Mouse (Mus musculus) midbrain, embryonic 14.5 days (tissue): ENCODE data around the gene Aloxe3. TPM values are rescaled to one million over a fixed set of nuclear protein-coding genes. Genes with fewer than 3 reads are reported as not detected.
A peak's percentile ranks its signal among the peaks of the same experiment; 100 is the strongest.
"Not testable (repeated sequence)": the region's sequence is repeated elsewhere in the genome, so short reads cannot be mapped to it uniquely, and the experiment has no call there.

Experiments
- ATAC-seq: fragments of 200-750 bp; cut with Nextera tagmentation; 2 replicates; pipeline ENCODE4 v1.8.0; 2017; ENCODE audit warnings: moderate number of reproducible peaks, moderate library complexity; ENCODE audit not compliant: low FRiP score, low TSS enrichment
- DNase-seq: peaks from one replicate; pipeline ENCODE4 v3.0.0-alpha.2; 2015
- H3K27ac ChIP-seq: fragments of 300-500 bp; sonication (generic); replicated peaks from 2 replicates; pipeline ENCODE4 v1.5.1; 2014; ENCODE audit warnings: mild to moderate bottlenecking, low read depth, low read length, moderate library complexity
- H3K27me3 ChIP-seq: fragments of 300-500 bp; sonication (generic); 2 replicates; pipeline ENCODE4 v1.6.1; 2014; ENCODE audit warnings: low read length, control low read depth, mixed read lengths; ENCODE audit not compliant: control insufficient read depth, insufficient read depth
- H3K36me3 ChIP-seq: fragments of 300-500 bp; sonication (generic); 2 replicates; pipeline ENCODE4 v1.6.1; 2014; ENCODE audit warnings: low read length, control low read depth; ENCODE audit not compliant: control insufficient read depth, insufficient read depth
- H3K4me1 ChIP-seq: fragments of 300-500 bp; sonication (generic); 2 replicates; pipeline ENCODE4 v1.6.1; 2014; ENCODE audit warnings: mild to moderate bottlenecking, antibody characterized with exemption, low read length, control low read depth; ENCODE audit not compliant: control insufficient read depth, insufficient read depth
- H3K4me2 ChIP-seq: fragments of 300-500 bp; sonication (generic); 2 replicates; pipeline ENCODE4 v1.6.1; 2014; ENCODE audit warnings: mild to moderate bottlenecking, low read length, moderate library complexity
- H3K4me3 ChIP-seq: fragments of 300-500 bp; sonication (generic); replicated peaks from 2 replicates; pipeline ENCODE4 v1.5.1; 2014; ENCODE audit warnings: low read depth, low read length
- H3K9ac ChIP-seq: fragments of 300-500 bp; sonication (generic); replicated peaks from 2 replicates; pipeline ENCODE4 v1.6.1; 2014; ENCODE audit warnings: mild to moderate bottlenecking, low read length, moderate library complexity
- H3K9me3 ChIP-seq: fragments of 300-500 bp; sonication (generic); 2 replicates; pipeline ENCODE4 v1.6.1; 2016; ENCODE audit warnings: low read length, control low read depth, mixed read lengths; ENCODE audit not compliant: control insufficient read depth
- WGBS: fragments of 180-500 bp; shearing (Covaris S2); extraction: QIAGEN DNeasy Blood & Tissue Kit; methylation state at CpG from one replicate; pipeline ENCODE4 v1.1.7; 2014; 5-methylcytosine and 5-hydroxymethylcytosine counted together
- polyA plus RNA-seq: library from polyadenylated mRNA; unstranded; fragments of >200 nt; fragmentation: Nextera tagmentation; extraction: Ambion mirVana; gene quantifications from 2 replicates; pipeline ENCODE4 v1.2.1, GENCODE M21; 2014

Aloxe3 gene
- polyA plus RNA-seq, 1 experiment from 2014 or later: 3.2 TPM

DNA sequence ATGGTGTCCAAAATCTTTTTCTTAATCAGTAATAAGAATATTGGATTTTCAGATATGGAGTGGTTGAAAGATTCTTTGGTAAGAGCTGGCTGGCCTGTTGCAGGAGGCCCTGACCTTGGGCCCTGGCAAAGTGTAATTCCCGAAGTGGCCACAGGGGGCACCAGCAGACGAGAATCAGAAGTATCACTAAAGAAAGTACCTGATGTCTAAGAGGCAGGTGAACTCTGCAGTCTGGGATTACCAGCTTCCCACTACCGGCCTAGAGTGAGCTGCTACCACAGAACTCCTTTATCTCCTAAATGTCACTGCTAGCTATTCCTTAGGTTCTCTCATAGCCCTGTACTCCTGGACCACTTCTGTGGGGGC lies 33.3 kb upstream of the Aloxe3 start:
- peaks cover 18% of the 10 kb centered on the region for H3K36me3 ChIP-seq
- 4% methylated on average over 3 of the region's 3 CpGs for WGBS
- no peak overlapping the region for H3K4me2 ChIP-seq
- DNase-seq: peak; percentile 86
- H3K4me3 ChIP-seq: no peak overlapping the region
- ATAC-seq: no peak
- H3K9ac ChIP-seq: no peak overlapping the region
- no peaks in the 10 kb centered on the region for H3K27me3 ChIP-seq
- no peaks in the 10 kb centered on the region for H3K9me3 ChIP-seq
- H3K27ac ChIP-seq: no peak overlapping the region
- peaks cover 37% of the 10 kb centered on the region for H3K4me1 ChIP-seq

DNA sequence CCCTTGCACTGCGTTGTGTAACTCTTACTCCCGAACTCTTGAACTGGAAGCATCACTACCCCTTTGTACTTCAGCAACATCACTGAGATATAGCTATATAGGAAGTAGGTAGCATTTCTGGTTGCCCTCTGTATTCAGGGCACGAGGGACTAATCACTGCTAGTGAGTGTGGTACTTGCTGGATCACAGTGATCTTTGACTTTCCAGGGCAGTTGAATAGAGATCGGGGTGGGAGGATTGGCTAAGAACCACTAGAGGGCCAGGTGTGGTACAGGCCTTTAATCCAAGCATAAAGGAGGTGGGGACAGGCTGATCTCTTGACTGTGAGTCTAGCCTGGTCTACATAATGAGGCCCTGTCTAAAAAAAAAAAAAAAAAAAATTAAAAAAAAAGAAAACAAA lies 32.8 kb upstream of the Aloxe3 start:
- no peak overlapping the region for H3K4me3 ChIP-seq
- H3K9me3 ChIP-seq: no peaks in the 10 kb centered on the region
- ATAC-seq: no peak
- WGBS: 87% methylated on average over 4 of the region's 4 CpGs
- no peaks in the 10 kb centered on the region for H3K27me3 ChIP-seq
- H3K9ac ChIP-seq: no peak overlapping the region
- H3K27ac ChIP-seq: no peak overlapping the region
- no peak for DNase-seq
- no peak overlapping the region for H3K4me2 ChIP-seq
- H3K4me1 ChIP-seq: peaks cover 42% of the 10 kb centered on the region
- H3K36me3 ChIP-seq: peaks cover 18% of the 10 kb centered on the region

DNA sequence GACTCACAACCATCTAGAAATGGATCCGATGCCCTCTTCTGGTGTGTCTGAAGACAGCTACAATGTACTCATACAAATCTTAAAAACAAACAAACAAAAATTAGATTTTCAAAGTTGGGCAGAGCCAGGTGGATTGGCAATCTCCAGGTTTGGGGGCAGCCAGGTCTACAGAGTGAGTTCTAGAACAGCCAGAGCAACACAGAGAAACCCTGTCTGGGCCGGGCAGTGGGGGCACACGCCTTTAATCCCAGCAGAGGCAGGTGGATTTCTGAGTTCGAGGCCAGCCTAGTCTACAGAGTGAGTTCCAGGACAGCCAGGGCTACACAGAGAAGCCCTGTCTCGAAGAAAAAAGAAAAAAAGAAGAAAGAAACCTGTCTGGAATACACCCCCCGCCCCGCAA lies 31.8 kb upstream of the Aloxe3 start:
- not testable (repeated sequence) for H3K9ac ChIP-seq, DNase-seq, H3K9me3 ChIP-seq, H3K27ac ChIP-seq, ATAC-seq, H3K27me3 ChIP-seq, H3K4me3 ChIP-seq, H3K4me2 ChIP-seq
- WGBS: 86% methylated on average over 7 of the region's 7 CpGs
- Histone ChIP-seq H3K36me3 (peaks cover 18% of the 10 kb centered on the region), H3K4me1 (peaks cover 52% of the 10 kb centered on the region)

DNA sequence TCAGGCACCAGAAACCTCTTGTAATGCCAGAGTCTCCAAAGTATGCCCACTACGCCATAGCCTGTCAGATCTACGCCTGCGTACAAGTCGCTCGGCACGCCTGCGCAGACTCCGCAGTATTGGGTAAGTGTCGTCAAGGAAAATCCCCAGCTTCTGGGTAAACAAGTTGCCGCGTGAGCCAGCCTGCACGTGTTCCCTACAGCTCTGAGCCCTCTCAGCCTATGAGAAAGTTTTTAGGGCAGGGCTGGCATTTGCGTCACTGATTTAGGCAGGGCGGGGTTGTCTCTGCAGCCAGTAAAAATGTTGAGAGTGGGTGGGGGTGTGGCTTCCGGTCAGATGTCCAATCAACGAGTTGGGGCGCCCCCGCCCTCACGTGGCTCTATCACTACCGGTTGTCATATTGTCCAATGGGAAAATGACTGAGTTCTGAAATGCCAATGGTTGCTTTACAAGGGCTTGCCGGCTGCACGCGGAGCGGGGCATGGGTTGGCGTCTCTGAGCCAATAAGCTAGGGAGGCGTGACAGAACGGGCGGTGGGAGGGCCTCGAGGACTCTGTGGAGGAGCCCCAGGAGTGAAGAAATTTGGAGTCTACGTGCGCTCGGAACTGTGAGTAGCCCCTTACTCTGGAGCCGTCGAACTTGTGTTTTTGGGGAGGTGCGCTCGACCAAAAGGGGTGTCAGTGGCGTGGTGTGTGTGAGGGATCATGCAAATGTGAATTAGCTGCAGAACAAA lies 30.8 kb upstream of the Aloxe3 start, which contains the start of gene Per1:
Per1 (plus strand) TSS at position 521 of the 733 bp plus-strand sequence.
- Histone ChIP-seq H3K27ac (peak within 1 kb of the TSS; percentile 70), H3K4me3 (peak within 1 kb of the TSS; percentile 43), H3K27me3 (no peaks in the 10 kb centered on the region), H3K4me2 (peak within 1 kb of the TSS; percentile 85), H3K9ac (peak within 1 kb of the TSS; percentile 37), H3K9me3 (no peaks in the 10 kb centered on the region), H3K36me3 (peaks cover 13% of the 10 kb centered on the region), H3K4me1 (peaks cover 47% of the 10 kb centered on the region)
- under 1% methylated on average over 37 of the region's 37 CpGs for WGBS
- ATAC-seq: peak; percentile 93
- DNase-seq: peak; percentile 99

DNA sequence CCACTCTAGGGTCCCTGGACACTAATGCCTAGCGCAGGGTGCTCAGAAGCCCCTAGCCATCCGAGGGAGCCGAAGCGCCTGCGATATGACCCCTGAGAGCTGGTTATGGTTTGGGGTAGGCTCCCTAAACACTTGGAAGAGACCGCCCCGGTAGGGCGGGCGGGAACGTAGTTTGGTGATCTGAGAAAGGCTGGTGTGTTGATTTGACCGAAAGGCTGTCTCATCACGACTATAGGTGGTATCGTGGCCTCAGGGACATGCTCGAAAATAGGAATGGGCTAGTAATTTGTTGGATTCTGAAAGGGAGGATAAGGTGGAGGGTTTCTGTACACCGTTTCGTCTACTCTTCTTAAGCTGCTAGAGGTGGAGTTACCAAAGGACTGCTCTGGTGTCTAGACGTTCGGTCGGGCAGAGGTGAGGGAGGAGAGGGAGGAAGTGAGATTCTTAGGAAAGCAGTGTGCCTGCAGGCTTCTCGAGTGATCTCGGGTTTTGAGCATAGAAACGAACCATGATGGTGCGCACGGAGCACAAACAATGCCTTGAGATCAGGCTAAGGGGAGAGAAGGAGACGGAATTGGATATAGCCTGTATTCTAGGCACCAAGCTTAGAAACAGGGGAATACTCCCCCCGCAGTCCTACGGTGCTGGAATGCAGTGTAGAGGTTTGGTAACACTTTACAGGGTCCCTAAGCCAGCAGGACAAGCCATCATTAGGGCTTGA lies 30.0 kb upstream of the Aloxe3 start:
- no peak for DNase-seq
- Histone ChIP-seq H3K36me3 (peaks cover 5% of the 10 kb centered on the region), H3K9me3 (no peaks in the 10 kb centered on the region), H3K27me3 (no peaks in the 10 kb centered on the region), H3K4me1 (peaks cover 48% of the 10 kb centered on the region), H3K27ac (peak overlapping the region; percentile 61), H3K9ac (peak overlapping the region; percentile 37), H3K4me3 (peak overlapping the region; percentile 43), H3K4me2 (peak overlapping the region; percentile 85)
- 4% methylated on average over 27 of the region's 27 CpGs for WGBS
- no peak for ATAC-seq

DNA sequence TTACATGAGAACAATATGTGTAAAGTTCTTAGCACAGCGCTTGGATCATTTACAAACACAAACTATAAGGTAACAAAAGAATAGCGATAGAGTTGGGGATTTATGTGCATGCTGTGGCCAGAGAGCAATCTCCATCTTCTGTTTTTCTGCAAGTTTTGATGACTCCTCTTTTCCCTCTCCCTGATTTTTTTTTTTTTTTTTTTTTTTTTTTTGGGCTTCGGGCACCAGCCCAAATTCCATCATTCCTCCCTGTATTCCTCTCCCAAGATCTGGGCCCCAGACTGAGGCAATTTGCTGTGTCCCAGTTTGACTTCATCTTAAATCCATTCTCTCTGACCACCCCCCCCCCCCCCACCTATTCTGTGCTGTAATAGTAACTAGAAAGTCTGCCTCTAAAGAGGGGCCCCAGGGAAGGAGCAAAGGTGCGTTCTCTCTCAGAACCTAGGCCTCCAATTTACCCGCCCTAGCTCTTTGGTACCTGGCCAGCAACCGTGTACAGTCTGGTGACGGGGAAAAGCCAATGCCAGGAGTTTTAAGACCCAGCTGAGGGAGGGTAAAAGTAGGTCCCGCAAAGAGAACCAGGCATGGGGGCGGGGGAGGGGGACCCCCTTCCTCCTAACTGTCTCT lies 29.2 kb upstream of the Aloxe3 start:
- H3K4me1 ChIP-seq: peaks cover 48% of the 10 kb centered on the region
- peak overlapping the region; percentile 85 for H3K4me2 ChIP-seq
- no peaks in the 10 kb centered on the region for H3K27me3 ChIP-seq
- H3K36me3 ChIP-seq: peaks cover 12% of the 10 kb centered on the region
- no peak for DNase-seq
- no peak for ATAC-seq
- H3K9me3 ChIP-seq: no peaks in the 10 kb centered on the region
- peak overlapping the region; percentile 46; the same call in 1 of the 2 replicates for H3K9ac ChIP-seq
- H3K27ac ChIP-seq: peak overlapping the region; percentile 78; the same call in 1 of the 2 replicates
- 19% methylated on average over 9 of the region's 9 CpGs for WGBS
- H3K4me3 ChIP-seq: peak overlapping the region; percentile 43

DNA sequence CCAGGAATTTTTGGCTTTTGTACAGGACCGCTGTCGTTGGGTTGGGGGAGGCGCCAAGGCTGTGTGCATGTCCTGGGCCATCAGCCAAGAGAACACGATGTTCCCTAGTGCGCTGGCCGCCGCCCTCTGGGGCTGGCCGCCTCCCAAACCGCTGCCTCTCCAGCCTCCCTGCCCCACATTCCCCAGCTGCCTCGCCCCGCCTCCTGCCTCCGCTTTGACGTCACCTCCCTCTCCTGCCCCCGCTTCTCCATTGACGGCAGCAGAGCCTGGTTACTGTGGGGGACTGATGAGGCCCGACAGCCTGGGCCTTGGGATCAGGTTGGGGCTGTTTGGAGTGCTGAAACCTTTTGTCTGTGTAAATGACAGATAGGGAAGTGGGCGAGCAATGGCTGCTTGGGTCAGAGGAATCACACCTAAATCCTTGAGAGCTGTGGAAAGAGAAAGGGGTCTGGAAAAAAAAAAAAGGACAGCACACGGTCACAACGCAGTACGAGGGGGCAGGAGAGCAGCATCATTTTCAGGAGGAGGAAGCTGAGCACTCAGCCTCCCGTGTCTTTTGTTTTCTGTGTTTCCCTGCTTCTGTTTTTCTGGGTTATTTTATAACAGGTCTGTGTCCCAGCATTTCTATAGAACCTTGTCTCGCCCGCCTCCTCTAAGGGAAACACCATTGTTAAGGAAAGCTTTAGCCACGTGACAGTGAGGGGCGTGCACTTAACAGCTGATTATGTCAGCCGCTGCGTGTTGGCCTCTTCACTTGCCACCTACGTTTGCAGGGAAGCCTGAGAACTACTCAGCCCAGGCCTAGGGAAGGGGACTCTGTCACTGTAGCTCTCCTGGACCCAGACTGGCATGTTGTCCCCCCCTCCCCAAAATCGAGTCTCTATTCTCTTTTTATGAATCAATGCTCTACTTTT lies 28.5 kb upstream of the Aloxe3 start:
- Histone ChIP-seq H3K36me3 (peaks cover 20% of the 10 kb centered on the region), H3K27ac (peak overlapping the region; percentile 78), H3K27me3 (no peaks in the 10 kb centered on the region), H3K9me3 (no peaks in the 10 kb centered on the region), H3K4me1 (peaks cover 48% of the 10 kb centered on the region), H3K4me3 (peak overlapping the region; percentile 22), H3K4me2 (peak overlapping the region; percentile 85), H3K9ac (peak overlapping the region; percentile 46; the same call in 1 of the 2 replicates)
- DNase-seq (peak; percentile 86), ATAC-seq (no peak)
- WGBS: 3% methylated on average over 29 of the region's 29 CpGs
